Mouse (Mus musculus) bone marrow macrophage, adult 2 months (primary cell): ENCODE data around the gene Cradd.

Source experiments
- CTCF ChIP-seq: IDR thresholded peaks from 2 replicates; pipeline ENCODE4 v1.5.1; 2012; ENCODE audit warnings: low read depth, mild to moderate bottlenecking, low read length, moderate library complexity
- POLR2A ChIP-seq: IDR thresholded peaks from 2 replicates; pipeline ENCODE4 v1.6.1; 2012; ENCODE audit warnings: mild to moderate bottlenecking, low read depth, low read length, borderline replicate concordance

- TF ChIP-seq POLR2A (no peak), CTCF (no peak)
These were observed 78.8 kb downstream of the Cradd start for GRCm38 (mm10) chr10:95244961-95245679.
